Mouse (Mus musculus) midbrain, embryonic 12.5 days (tissue): ENCODE data around the gene Klk1b24. TPM values are rescaled to one million over a fixed set of nuclear protein-coding genes. Genes with fewer than 3 reads are reported as not detected.
"Not testable (repeated sequence)": the region's sequence is repeated elsewhere in the genome, so short reads cannot be mapped to it uniquely, and the experiment has no call there.

Experiments
- ATAC-seq: fragments of 200-750 bp; cut with Nextera tagmentation; 2 replicates; pipeline ENCODE4 v1.8.0; 2017; ENCODE audit warnings: low read depth, moderate TSS enrichment, moderate library complexity; ENCODE audit not compliant: low FRiP score
- H3K27ac ChIP-seq: fragments of 300-500 bp; sonication (generic); replicated peaks from 2 replicates; pipeline ENCODE4 v1.5.1; 2016; ENCODE audit warnings: mild to moderate bottlenecking
- H3K27me3 ChIP-seq: fragments of 300-500 bp; sonication (generic); 2 replicates; pipeline ENCODE4 v1.6.1; 2016; ENCODE audit warnings: mild to moderate bottlenecking
- H3K36me3 ChIP-seq: fragments of 300-500 bp; sonication (generic); 2 replicates; pipeline ENCODE4 v1.6.1; 2016
- H3K4me1 ChIP-seq: fragments of 300-500 bp; sonication (generic); 2 replicates; pipeline ENCODE4 v1.6.1; 2016
- H3K4me2 ChIP-seq: fragments of 300-500 bp; sonication (generic); replicated peaks from 2 replicates; pipeline ENCODE4 v1.6.1; 2016; ENCODE audit warnings: mild to moderate bottlenecking, moderate library complexity
- H3K4me3 ChIP-seq: fragments of 300-500 bp; sonication (generic); 2 replicates; pipeline ENCODE4 v1.5.1; 2016; ENCODE audit warnings: mild to moderate bottlenecking
- H3K9ac ChIP-seq: fragments of 300-500 bp; sonication (generic); replicated peaks from 2 replicates; pipeline ENCODE4 v1.6.1; 2016; ENCODE audit warnings: mild to moderate bottlenecking, moderate library complexity
- H3K9me3 ChIP-seq: fragments of 300-500 bp; sonication (generic); 2 replicates; pipeline ENCODE4 v1.6.1; 2016; ENCODE audit warnings: mild to moderate bottlenecking
- WGBS: fragments of 180-500 bp; shearing (Covaris S2); methylation state at CpG from one replicate; pipeline ENCODE4 v1.1.7; 2016; 5-methylcytosine and 5-hydroxymethylcytosine counted together
- polyA plus RNA-seq: library from polyadenylated mRNA; unstranded; fragments of >200 nt; fragmentation: Nextera tagmentation; extraction: Ambion mirVana; gene quantifications from 2 replicates; pipeline ENCODE4 v1.2.1, GENCODE M21; 2016

The Klk1b24 gene
- polyA plus RNA-seq: not detected in 2 replicates

DNA sequence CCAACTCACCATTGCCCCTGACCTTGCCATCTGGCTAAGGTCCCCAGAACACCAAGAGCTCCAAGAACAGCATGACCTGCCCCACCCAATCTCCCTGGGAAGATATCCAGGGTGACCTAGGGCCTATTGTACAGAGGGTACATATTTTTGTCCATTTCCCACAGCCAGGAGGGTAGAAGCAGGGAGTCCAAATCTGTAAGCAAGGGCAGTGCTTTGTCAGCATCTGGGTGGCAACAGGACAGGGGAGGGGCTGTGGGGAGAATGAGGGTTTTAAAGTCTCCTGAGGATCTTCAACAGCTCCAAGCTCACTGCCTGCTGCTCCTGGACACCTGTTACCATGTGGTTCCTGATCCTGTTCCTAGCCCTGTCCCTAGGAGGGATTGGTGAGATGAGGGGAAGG is at the start of gene Klk1b24:
Gene Klk1b24 (plus strand): TSS at position 301 of the 400 bp plus-strand sequence.
- not testable (repeated sequence) for H3K27me3 ChIP-seq, H3K9ac ChIP-seq, H3K36me3 ChIP-seq, ATAC-seq, H3K4me1 ChIP-seq, H3K4me3 ChIP-seq, H3K9me3 ChIP-seq, H3K27ac ChIP-seq, H3K4me2 ChIP-seq

GRCm38 (mm10) chr7:44179299-44180045 is 8.6 kb upstream of the Klk1b24 start:
- ATAC-seq: no peak
- WGBS: 63% methylated on average over 9 of the region's 9 CpGs
- Histone ChIP-seq H3K27ac (no peak overlapping the region), H3K4me2 (no peak overlapping the region), H3K4me3 (no peak overlapping the region), H3K4me1 (no peaks in the 10 kb centered on the region), H3K27me3 (no peaks in the 10 kb centered on the region), H3K36me3 (no peaks in the 10 kb centered on the region), H3K9me3 (no peaks in the 10 kb centered on the region), H3K9ac (no peak overlapping the region)

- not testable (repeated sequence) for H3K4me1 ChIP-seq, H3K36me3 ChIP-seq, H3K27me3 ChIP-seq, H3K9ac ChIP-seq, H3K4me2 ChIP-seq, H3K4me3 ChIP-seq, ATAC-seq, H3K27ac ChIP-seq, H3K9me3 ChIP-seq
- 76% methylated on average over 8 of the region's 8 CpGs for WGBS
Measured at GRCm38 (mm10) chr7:44186516-44186915, 1.5 kb upstream of the Klk1b24 start.

DNA sequence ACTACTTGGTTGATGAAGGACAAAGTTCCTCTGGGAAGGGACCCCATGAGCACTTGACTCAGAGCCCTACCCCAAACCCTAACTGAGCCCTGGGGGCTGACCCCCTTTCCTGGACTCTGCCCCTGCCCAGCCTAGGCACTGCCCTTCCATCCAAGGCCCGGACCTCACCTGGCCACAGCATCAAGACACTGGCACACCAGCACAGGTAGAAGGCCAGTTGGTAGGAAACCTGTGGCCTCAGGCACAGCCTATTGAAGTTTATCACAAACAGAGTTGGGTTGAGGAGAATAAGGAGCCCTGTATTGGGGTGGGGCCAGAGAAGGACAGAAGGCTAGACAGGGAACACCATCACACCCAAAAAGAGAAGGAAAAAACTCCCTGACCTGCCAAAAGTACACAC is 5.4 kb downstream of the Klk1b24 start:
- ATAC-seq, H3K9me3 ChIP-seq, H3K4me1 ChIP-seq, H3K9ac ChIP-seq, H3K4me3 ChIP-seq, H3K4me2 ChIP-seq, H3K27me3 ChIP-seq, H3K36me3 ChIP-seq, H3K27ac ChIP-seq: not testable (repeated sequence)
- 80% methylated on average over 1 of the region's 1 CpGs for WGBS

GRCm38 (mm10) chr7:44197891-44198290 is 9.9 kb downstream of the Klk1b24 start, which contains the start of gene Klk1b3:
Klk1b3 (plus strand) TSS chr7:44198191.
- Histone ChIP-seq H3K9ac (no peak within 1 kb of the TSS), H3K4me3 (no peak within 1 kb of the TSS), H3K4me2 (no peak within 1 kb of the TSS), H3K27me3 (no peaks in the 10 kb centered on the region), H3K4me1 (no peaks in the 10 kb centered on the region), H3K27ac (no peak within 1 kb of the TSS), H3K36me3 (no peaks in the 10 kb centered on the region), H3K9me3 (no peaks in the 10 kb centered on the region)
- no peak for ATAC-seq
- WGBS: 66% methylated on average over 3 of the region's 3 CpGs

DNA sequence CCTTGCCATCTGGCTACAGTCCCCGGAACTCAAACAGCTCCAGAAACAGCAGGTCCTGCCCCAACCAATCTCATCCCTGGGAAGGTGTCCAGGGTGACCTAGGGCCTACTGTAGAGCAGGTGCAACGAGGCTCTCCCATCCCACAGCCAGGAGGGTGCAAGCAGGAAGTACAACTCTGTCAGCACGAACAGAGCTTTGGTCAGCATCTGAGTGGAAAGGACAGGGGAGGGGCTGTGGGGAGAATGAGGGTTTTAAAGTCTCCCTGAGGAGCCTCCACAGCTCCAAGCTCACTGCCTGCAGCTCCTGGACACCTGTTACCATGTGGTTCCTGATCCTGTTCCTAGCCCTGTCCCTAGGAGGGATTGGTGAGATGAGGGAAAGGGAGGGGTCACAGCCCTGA is 19.1 kb downstream of the Klk1b24 start, which contains the start of gene Klk1b4:
Gene Klk1b4 (plus strand): TSS at position 301 of the 400 bp plus-strand sequence.
- H3K4me1 ChIP-seq, ATAC-seq, H3K9ac ChIP-seq, H3K9me3 ChIP-seq, H3K27ac ChIP-seq, H3K36me3 ChIP-seq, H3K4me3 ChIP-seq, H3K27me3 ChIP-seq, H3K4me2 ChIP-seq: not testable (repeated sequence)
- 65% methylated on average over 3 of the region's 3 CpGs for WGBS

DNA sequence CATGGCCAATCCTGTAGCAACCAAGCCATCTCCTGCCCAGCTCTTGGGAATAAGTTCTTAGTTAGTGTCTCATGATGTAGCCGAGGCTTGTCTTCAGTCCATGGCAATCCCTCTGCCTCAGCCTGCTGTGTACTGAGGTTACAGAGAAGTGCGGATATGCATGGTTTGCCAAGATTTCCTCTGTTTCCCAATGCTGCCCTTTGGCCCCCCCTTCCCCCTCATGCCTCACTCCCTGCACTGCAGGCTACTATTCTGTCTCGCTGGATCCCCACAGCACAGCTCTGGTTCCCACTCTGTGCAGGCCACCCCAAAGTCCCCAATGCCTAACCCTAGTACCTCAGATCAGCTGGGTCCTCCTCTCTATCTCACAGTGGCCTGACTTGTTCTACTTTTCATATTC is 20.3 kb downstream of the Klk1b24 start:
- Histone ChIP-seq H3K4me3 (no peak overlapping the region), H3K36me3 (no peaks in the 10 kb centered on the region), H3K4me2 (no peak overlapping the region), H3K9me3 (no peaks in the 10 kb centered on the region), H3K9ac (no peak overlapping the region), H3K4me1 (no peaks in the 10 kb centered on the region), H3K27ac (no peak overlapping the region), H3K27me3 (no peaks in the 10 kb centered on the region)
- no peak for ATAC-seq
- 85% methylated on average over 3 of the region's 3 CpGs for WGBS

GRCm38 (mm10) chr7:44215645-44216044 is 27.6 kb downstream of the Klk1b24 start, which contains the start of gene Klk1b5:
Klk1b5 (plus strand) TSS chr7:44215945.
- H3K9me3 ChIP-seq: no peaks in the 10 kb centered on the region
- no peak for ATAC-seq
- no peak within 1 kb of the TSS for H3K4me3 ChIP-seq
- H3K4me1 ChIP-seq: no peaks in the 10 kb centered on the region
- WGBS: 78% methylated on average over 1 of the region's 1 CpGs
- H3K9ac ChIP-seq: no peak within 1 kb of the TSS
- H3K4me2 ChIP-seq: no peak within 1 kb of the TSS
- no peaks in the 10 kb centered on the region for H3K27me3 ChIP-seq
- H3K27ac ChIP-seq: no peak within 1 kb of the TSS
- no peaks in the 10 kb centered on the region for H3K36me3 ChIP-seq

GRCm38 (mm10) chr7:44221601-44222000 is 33.6 kb downstream of the Klk1b24 start:
- not testable (repeated sequence) for H3K9ac ChIP-seq, H3K36me3 ChIP-seq, H3K27me3 ChIP-seq, ATAC-seq, H3K4me2 ChIP-seq, H3K27ac ChIP-seq, H3K9me3 ChIP-seq, H3K4me1 ChIP-seq, H3K4me3 ChIP-seq
- 70% methylated on average over 9 of the region's 10 CpGs for WGBS

DNA sequence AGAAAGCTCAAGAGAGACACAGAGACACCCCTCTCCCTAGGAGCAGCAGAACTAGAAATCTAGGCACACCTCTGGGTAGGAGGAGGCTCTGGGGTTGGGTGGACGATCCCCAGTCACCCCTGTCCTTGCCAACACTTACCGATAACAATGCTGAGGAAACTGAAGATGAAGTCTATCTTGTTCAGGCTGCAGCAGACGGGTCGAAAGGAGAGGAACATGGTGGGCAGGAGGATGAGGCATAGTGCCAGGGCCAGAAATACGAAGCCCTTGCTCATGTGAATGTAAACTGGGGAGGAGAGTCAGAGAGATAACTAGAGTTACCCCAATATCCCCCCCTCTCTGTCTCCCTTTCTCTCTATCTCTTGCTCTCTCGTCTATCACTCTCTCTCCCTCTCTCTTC is 34.3 kb downstream of the Klk1b24 start:
- H3K9ac ChIP-seq, H3K27ac ChIP-seq, H3K4me1 ChIP-seq, H3K27me3 ChIP-seq, H3K36me3 ChIP-seq, H3K9me3 ChIP-seq, H3K4me3 ChIP-seq, H3K4me2 ChIP-seq, ATAC-seq: not testable (repeated sequence)
- 76% methylated on average over 6 of the region's 6 CpGs for WGBS

DNA sequence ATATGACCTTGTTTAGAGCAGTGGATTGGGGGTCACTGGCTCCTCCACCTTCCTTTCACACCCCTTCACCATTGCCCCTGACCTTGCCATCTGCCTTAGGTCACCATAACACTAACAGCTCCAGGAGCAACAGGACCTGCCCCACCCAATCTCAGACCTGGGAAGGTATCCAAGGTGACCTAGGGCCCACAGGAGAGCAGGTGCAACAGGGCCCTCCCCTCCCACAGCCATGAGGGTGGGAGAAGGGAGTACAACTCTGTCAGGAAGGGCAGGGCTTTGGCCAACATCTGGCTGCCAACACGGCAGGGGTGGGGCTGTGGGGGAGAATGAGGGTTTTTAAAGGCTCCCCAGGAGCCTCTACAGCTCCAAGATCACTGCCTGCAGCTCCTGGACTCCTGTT is 37.0 kb downstream of the Klk1b24 start, which contains the start of gene Klk1:
Gene Klk1 (plus strand): TSS at position 285 of the 400 bp plus-strand sequence.
- Histone ChIP-seq H3K27ac (no peak within 1 kb of the TSS), H3K27me3 (peaks cover 5% of the 10 kb centered on the region; the same call in 1 of the 2 replicates), H3K4me2 (no peak within 1 kb of the TSS), H3K4me1 (no peaks in the 10 kb centered on the region), H3K36me3 (no peaks in the 10 kb centered on the region), H3K9me3 (no peaks in the 10 kb centered on the region), H3K4me3 (no peak within 1 kb of the TSS), H3K9ac (no peak within 1 kb of the TSS)
- ATAC-seq: no peak
- 80% methylated on average over 1 of the region's 1 CpGs for WGBS

DNA sequence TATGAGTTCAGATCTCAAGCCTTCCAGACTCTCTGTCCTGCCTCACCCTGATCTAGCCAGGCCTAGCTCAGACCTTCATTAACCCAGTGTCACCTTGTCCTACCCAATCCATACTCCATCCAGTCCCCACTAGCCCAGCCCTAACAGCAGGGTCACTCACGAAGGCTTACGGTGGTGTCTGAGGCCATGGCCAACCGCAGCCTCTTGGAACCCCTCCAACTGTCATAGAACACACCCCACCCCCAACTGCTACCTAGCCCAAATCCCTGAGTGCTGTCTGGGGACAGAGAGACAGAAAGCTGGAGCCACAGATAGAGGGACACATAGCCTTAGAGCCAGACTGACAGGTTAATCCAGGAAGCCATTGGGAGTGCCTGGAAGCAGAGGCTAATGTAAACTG is 47.9 kb downstream of the Klk1b24 start, which contains the start of gene Gm36864:
Gene Gm36864 (plus strand): TSS at position 269 of the 400 bp plus-strand sequence.
- Histone ChIP-seq H3K27me3 (0 out of 2 replicates have a peak, but pooled peaks cover 5% of the 10 kb centered on the region), H3K4me1 (no peaks in the 10 kb centered on the region), H3K4me3 (no peak within 1 kb of the TSS), H3K9ac (no peak within 1 kb of the TSS), H3K27ac (no peak within 1 kb of the TSS), H3K9me3 (no peaks in the 10 kb centered on the region), H3K4me2 (no peak within 1 kb of the TSS), H3K36me3 (no peaks in the 10 kb centered on the region)
- WGBS: 90% methylated on average over 3 of the region's 3 CpGs
- ATAC-seq: no peak
